Mouse (Mus musculus): Measurements from ENCODE around the gene Ikzf2.

DNA sequence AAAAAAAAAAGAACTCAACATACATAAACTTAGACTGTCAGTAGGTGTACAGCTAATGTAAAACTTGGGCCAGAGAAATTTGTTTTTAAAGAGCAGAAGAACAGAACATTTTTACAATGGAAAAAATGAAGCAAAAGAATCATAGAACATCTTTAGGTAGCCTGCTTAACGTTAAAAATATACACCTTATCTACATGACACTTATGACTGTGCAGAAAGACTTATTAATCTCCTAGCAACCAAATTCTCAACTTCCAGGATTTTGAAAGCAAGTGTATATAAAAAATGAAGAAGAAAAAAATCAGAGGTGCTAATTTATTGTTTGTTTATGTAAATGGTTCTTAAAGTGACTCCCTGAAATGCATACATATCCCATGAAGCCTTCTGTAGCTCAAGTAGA lies 86.1 kb downstream of the Ikzf2 start:
- no peak for TF ChIP-seq POLR2A (IDR thresholded peaks at IDR 0.05; ENCODE audit: borderline replicate concordance, extremely low read depth, low read depth, low read length)
- no peak for TF ChIP-seq CTCF (IDR thresholded peaks at IDR 0.05; ENCODE audit: insufficient read depth, low read length)

Measured in lung, adult 2 months (tissue).